Mouse (Mus musculus): ENCODE measurements at regions not wholly inside any gene's neighbourhood (a gene's known extent, or its start where the extent isn't known, plus 50 kb on each side); places are given as distances from the start of the nearest gene placed in this dataset.

DNA sequence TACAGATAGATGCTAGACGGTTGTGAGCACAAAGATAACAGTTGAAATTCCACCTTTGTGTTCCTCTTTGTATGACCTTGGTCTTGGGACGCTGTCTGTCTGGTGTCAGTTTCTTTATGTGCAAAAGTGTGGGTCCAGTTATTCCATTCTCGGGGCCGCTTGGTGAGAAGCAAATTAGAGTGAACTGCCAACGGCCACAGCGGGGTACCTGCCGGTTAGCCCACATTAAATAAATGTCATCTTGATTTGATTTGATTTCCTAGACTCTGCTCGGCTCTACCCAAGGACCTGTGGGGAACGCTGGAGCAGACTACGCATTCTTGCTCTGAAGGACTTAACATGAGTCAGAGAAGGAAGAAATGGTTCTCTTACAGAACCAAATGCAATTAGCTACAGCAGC, 155.0 kb upstream of the Igsf21 start:
- DNase-seq (ENCODE audit: low spot score) = no peak

DNA sequence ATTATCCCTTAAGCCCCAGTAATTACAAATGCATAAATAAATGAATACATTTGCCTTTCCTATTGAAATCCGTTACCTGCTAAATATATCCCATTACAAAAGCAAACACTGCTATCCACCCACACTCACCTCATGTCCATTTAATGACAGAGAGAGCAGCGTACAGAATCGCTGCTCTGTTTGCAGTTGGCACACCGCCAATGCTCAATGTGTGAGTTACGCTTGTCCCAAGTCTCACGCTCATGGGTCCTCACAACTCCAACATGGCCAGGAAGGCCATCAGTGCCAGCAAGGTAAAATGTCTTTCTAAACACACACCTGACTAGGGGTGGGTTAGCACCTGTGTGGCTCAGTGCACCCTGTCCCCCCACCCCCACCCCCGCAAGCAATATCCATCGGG, 150.0 kb upstream of the Igsf21 start:
- no peak for DNase-seq (ENCODE audit: low spot score)

DNA sequence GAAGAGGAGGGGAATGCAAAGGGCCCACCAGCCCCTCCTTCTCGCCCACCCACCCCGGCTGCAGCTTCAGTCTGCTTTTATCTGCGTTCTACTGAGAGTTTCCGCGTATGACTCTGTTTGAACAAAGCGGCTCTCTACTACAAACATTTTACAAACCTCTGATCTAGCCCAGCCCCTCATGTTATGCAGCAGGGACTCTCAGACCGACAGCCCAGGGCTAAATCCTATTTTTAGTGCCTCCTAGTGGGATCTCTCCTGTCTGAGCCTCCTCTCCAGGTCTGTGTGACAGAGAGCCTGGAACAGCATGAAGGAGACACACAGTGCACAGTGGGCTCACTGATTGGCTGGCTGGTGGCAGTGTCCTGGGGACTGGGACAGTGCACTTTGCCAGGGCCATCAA, 145.7 kb upstream of the Igsf21 start:
- DNase-seq (ENCODE audit: low spot score) = no peak

DNA sequence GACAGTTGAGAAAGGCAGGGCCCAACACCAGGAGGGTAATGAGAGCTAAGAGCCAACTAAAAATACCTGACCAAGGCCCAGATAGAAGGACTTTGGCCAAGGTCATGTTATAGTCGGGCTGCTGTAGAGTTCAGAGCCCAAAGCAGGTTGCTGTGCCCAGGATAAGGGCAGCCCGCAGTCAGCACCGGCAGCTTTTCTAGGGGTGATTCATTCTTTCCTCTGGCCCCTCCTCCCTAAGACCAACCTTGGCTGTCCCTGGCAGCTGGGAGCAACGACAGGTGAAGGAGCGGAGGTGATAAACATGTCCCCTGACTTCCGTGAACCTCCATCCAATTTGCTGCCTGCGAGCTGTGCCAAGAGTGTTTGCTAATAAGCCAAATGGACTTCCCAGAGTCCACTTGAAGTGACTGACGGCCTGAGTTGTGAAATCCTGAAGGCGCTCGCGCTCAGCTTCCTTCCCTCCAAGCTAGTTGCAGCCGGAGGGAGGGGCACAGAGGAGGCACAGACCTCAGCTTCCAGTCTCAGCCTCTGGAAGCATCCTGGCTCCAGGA, 144.2 kb upstream of the Igsf21 start:
- peak; percentile 54 for DNase-seq (ENCODE audit: low spot score)

DNA sequence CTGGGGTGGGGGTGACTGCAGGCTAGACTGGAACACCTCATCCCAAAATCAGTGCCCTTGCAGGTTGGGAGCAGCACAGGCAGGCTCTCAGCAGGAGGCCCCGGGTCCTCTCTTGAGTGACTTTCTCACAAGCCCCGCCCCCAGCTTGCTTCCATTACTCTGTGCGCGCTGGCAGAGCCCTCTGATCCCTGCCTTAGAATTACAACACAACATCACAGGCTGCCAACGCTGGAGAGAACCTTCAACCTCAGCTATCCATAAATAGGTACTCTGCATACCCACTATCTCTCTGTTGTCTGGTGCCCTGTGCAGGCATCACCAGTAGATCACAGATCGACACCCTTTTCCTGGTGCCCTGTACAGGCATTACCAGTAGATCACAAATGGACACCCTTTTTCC, 139.1 kb upstream of the Igsf21 start:
- no peak for DNase-seq (ENCODE audit: low spot score)

DNA sequence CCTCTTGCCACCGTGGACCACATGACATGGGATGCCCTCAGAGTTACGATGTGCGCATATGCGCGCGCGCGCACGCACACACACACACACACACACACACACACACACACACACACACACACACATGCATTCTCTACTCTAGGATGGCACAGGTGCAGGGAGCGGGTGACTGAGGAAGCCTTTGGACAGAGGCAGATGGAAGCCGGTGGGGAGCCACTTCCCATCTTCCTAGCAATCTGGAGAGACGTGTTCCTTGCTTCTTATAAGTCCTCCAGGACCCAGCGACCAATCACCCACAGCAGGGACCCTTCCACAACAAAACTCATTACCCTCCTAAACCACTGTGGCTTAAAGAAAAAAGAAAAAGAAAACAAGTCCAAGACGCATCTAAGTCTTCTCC, 138.6 kb upstream of the Igsf21 start:
- no peak for DNase-seq (ENCODE audit: low spot score)

DNA sequence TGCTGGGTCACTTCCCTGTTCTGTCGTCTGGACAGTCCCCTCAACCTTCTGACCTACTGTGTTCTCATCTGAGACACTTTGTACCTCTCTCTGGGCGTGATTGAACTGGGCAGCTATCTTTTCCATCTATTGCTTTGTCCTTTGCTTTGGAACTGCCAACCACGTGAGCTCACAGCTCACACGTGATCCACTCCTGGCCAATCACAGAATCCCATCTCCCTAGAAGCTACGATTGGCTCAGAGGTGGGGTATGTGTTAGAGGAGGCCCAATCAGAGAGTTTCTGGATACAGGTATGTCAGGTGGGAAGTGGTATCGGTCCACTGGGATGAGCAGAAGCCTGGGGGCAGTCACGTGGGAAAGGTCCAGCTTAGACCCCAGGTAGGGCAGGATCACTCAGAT, 137.0 kb upstream of the Igsf21 start:
- no peak for DNase-seq (ENCODE audit: low spot score)

DNA sequence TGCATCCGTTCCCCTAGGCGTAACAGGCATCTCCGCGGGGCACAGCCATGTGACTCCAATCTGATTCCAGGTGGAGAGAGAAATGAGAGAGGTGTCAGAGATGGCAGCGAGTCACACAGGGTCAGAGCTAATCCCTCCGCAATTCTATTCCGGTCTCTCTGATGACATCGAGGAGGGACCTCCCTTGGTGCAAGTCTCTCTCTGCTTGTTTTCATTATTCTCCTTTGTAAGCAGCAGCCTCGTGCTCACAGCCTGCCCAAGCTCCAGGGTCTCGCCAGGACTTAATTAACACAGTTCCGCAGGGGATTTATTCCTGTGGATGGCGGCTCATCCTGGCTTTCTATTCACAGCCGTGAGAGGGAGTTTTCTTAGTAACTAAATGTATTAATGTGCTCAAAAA, 134.1 kb upstream of the Igsf21 start:
- no peak for DNase-seq (ENCODE audit: low spot score)

DNA sequence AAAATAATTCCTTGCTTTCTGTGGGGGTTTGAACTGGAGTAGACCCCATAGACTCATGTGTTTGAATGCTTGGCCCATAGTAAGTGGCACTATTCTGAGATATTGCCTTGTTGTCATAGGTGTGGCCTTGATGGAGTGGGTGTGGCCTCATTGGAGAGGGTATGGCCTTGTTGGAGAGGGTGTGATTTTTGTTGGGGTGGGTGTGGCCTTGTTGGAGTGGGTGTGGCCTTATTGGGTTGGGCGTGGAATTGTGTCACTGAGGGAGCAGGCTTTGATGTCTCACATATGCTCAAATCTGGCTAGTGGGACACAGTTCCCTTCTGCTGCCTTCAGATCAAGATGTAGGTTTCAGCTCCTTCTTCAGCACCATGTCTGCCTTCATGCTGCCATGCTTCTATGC, 131.4 kb upstream of the Igsf21 start:
- DNase-seq (ENCODE audit: low spot score) = no peak

DNA sequence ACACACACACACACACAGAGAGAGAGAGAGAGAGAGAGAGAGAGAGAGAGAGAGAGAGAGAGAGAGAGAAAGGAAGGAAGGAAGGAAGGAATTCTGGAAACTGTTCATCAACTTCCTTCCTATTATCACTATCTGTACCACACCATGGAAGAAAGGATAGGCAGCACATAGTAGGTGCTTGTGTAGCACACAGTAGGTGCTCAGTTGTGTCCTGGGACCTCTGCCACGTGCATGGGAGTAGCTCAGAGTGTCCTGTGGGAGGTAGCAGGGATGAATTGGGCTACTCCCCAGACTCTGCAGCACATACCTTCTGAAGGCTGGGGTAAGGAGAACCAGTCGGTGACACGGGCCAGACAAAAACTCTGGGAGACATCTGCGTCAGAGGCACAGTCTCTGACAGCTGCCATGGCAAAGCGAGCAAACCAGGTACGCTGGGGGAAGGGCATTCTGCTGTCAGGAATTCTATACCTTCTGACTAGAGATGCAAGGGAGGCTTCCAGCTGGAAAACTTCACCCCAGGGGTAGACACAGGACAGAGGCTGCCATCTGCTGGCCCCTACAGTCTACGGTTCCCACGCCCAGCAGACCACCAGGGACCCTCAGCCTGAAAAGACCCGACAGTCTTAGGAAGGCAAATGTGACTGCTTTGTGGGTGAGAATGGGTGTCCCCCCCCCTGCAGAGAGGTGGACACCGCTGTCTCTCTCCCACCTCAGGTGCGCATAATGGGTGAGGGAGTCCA, 126.2 kb upstream of the Igsf21 start:
- DNase-seq (ENCODE audit: low spot score) = no peak

DNA sequence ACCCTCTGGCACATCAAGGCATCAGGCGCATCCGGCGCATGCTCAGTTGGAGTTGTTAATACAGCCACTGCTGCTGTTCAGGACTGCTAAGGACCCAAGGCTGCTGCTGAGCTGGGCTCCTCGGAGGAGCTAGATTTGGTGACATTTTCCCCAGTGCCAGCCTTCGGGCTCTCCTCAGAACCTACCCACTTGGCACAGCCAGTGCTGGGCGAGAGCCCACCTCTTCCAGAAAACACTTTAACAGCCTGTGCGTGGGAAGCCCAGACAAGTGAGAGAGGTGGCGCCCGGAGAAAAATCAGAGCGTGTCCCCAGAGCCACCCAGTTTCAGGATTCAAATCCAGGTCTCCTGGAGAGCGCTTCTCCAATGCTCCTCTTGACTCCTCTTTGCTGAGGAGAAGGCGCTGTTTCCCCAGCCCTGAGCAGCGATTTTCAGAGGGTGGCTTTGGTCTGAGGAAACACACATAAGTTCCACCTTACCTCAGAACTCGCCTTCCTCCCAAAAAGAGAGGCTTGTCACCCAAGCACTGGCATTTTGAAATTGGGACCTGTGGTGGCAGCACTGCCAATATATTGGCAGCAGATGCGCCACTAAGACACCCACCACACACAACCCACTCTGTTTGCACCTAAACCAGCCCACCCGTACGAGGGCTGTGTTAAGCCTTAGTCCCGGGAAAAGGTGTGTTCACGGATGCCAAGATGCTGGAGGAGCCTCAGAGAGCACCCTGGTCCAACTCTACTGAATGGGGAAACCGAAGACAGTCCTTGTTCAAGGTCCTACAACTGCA, 125.0 kb upstream of the Igsf21 start:
- DNase-seq (ENCODE audit: low spot score) = no peak

DNA sequence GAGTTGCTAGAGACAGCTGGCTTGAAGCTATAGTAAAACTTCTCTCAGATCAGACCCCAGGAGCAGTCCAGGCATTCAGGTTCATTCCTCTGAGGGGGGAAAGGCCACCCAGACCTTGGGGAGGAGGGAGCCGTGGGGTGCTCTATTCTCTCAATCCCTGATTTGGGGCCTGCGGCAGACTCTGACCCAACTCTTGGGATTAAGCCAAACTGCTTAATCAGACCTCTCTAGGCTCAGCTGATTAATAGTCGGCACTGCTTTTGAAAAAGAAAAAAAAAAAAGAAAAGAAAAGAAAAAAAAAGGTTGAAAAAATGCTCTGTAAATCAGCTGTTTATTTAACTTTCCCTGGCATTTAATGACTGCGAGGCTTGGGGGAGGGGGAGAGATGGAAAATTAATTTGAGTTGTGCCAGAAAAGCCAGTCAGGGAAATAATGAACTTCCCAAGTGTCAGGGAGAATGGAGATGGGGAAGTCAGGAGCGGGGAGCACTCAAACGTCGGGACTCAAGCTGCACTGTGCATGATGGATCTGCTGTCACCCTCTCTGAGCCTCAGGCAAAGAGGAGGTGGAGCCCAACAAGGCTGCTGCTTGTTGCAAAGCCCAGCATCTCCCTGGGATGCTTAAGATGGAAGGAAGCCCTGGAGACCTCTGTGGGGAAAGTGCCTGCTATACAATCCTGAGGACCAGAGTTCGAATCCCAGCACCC, 120.5 kb upstream of the Igsf21 start:
- DNase-seq (ENCODE audit: low spot score) = no peak

DNA sequence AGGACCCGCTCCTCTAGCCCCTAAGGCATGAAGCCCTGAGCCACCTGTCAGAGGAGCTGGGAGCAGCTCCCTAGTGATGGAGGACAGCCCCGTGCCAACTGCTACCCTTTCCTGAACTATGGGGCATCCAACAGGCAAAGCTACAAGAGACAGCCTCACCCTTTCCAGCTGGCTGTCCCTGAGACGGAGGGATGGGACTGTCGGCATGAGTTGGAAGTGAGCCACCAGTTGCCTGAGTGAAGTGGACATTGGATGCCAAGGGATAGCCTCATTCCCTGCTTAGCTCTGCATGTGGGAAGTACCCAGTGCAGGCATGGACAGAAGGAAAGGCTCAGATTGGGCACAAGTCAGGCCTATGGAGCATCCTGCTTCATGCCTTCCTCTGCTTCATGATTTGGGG, 112.3 kb upstream of the Igsf21 start:
- DNase-seq (ENCODE audit: low spot score) = no peak

DNA sequence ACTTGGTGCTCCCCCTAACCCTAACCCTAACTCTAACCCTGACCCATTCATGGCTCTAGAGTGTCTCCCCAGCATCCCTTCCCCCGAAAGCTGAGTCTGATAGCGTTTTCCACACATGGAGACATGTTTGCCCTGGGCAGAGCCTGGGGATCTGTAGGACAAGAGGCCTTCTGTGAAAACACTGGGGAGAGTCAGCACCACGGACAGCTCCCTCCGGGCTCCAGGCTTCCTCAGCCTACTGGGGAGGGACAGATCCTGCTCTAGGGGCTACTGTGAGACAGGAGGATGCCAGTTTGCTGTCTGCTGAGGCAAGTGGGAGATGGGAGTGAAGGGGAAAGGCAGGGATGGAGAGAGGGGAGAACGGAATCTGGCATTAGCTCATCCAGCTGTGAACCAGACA, 111.5 kb upstream of the Igsf21 start:
- DNase-seq (ENCODE audit: low spot score) = peak; percentile 35

DNA sequence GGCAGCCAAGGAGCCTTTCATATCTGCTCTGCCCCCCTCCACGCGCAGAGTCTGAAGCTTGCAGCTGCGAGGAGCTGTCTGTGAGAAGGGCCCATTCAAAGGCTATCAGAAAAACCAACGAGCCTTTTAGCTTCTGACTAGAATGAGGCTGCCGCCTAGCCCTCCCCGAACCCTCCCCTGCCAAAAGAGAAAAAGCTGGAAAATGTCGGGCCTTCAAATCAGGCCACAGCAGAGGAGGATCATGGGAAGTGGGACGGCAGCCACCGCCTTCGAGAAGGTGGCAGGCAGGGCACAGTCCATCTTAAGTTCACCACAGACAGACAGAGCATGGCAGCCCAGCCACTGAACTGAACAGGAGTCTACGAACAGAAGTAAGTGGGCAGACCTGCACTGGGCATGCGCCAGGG, 108.6 kb upstream of the Igsf21 start:
- DNase-seq (ENCODE audit: low spot score) = no peak

DNA sequence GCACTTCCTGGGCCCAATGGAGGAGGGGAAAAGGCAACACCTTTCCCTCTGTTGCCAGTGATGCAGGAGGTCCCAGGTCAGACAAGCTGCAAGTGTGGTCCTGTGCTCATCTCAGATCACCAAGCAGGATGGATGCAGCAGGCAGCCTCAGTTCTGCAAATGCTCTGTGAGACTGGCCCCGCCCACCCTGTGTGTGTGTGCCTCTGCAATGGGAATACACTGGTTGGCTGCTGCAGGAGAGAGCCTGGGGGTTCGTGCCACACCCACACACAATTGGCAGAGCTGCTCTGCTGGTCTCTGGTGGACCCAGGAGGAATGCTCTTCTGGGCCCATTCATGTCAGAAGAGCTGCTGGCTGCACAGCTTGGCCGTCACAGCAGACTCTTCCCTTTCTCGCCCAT, 102.2 kb upstream of the Igsf21 start:
- DNase-seq (ENCODE audit: low spot score) = no peak

DNA sequence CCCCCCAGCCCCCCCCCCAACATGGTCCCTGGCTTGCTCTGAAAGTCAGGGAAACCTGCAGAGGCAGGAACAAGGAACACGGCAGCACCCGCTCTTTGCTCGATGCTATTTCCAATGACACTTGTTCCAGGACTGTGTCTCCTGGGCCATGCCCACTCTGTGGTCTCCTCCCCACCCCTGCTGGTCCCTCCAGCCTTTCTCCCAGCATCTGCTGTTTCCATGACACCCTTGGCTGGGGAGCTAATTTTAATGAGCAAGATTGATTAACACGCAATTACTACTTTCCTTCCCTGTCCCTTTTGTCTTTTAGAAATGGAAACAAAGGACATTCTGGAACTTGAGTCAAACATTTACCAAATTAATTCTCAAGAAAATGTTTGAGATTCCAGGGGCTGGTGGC, 83.6 kb upstream of the Igsf21 start:
- no peak for DNase-seq (ENCODE audit: low spot score)

DNA sequence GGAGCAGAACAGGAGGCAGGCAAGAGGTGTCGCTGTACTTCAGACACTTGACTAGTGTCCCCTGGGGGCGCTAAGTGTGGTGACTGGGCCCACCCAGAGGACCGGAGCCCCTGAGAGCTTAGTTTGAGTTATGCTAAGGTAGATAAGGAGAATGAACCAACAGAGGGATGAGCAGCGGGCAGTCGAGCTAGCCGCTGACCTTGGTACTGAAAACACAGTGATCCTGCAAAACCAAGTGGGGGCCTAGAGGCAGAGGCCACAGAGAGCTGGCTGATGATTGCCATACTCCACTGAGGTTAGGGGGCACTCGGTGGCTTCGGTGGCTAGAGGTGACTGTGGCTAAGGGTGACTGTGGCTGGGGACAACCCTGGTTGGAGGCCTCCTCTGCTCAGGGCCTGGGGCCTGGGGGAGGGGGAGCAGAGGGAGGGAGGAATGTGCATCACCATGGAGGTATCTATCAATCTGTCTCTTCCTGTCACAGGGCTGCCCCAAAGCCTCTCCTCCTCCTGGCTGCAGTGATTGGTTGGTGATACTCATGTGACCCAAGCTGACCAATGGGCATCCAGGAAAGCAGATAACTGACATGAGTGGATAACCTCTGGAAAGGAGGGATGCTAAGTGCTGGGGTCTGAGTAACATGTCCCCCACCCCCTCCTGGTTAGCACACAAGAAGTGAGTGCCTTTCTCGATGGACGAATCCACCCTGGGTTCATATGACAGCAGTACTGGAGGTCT, 80.3 kb upstream of the Igsf21 start:
- DNase-seq (ENCODE audit: low spot score) = no peak

DNA sequence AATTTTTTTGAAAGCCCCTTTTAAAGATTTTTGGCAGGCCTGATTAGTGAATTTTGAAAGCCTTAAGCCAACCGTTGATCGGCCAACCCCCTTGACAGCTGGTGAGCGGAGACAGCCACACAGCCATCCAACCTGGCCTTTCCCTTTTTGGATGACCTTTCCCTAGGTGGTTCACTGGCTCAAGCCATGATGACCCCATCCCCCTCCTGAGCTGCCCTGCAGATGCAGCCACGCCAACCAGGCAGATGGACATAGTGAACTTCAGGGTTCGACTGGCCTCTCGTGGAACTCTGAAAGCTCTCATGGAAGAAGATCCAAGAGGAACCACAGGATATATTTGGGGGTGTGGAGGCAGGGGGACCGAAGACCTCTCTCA, 79.1 kb upstream of the Igsf21 start:
- DNase-seq (ENCODE audit: low spot score) = no peak

DNA sequence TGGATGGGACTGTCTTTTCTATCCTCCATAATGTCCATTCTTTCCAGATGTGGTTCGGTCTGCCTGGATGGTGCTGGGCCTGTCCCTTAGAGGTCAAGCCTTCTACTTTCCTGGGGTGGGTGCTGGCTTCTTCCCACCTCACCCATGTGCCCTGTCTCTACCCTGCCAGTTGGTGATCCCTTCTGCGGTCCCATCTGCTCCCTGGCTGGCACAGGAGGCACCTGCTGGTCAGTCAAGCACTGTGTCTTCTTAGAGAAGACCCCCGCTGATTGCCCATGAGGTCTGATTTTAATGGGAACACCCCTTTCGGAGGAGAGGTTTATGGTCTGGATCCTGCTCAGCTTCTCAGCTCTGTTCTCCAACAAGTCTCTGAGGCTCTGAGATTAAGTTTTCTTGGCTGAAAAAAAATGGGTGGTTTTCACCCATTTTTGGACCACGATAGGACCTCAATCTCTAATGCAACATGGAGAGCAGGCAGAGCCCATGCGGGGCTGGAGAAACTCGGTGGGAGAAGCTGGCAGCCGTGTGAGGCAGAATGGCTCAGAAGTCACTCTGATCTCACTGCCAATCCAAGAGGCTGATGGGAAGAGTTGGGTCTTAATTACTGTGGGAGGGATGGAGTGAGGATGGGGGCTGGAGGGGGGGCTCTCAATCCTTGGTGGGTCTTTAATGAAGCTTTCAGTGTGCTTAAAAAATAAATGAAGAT, 78.5 kb upstream of the Igsf21 start:
- no peak for DNase-seq (ENCODE audit: low spot score)

DNA sequence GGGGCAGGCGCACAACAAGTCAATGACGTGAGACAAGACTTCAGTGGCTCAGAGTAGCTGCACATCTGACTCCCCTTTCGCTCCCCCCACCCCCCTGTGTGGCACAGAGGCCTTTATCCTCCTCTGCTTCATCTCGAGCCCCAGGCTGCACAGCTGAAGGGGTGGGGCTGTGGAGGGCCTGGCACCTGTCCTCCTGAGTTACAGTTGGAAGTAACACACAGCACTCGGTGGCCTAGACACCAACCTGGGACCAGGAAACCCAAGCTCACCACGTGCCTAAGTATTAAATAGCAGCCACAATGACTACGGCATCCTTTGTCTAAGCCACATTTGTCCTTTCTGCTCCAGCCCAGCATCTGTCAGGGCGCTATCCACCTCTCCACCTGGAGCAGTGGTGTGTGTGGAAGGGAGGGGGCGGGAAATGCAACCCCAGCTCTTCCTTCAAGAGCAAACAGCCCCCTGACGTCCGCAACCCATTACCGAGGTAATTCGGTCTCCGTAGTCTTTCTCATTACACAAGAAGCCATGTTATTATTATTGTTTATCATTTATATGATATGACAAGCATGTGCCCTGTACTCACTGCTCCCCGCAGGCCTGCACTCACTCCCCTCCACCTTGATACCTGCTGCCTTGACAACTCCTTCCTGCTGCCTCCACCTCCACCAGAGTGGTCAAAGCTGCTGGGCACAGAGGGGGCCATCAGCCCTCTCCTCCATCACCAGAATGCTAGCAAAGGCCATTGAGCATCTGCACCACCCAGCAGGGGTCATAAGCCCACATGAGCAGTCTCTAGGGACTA, 73.7 kb upstream of the Igsf21 start:
- DNase-seq (ENCODE audit: low spot score) = no peak
